Mouse (Mus musculus) myocyte (in vitro differentiated cells): ENCODE measurements around the gene Smagp.

Experiments
- CEBPB ChIP-seq: IDR thresholded peaks from 2 replicates; pipeline ENCODE4 v1.6.1; 2011; ENCODE audit warnings: mild to moderate bottlenecking, moderate library complexity; ENCODE audit not compliant: poor library complexity, insufficient read depth, severe bottlenecking
- E2F4 ChIP-seq: IDR thresholded peaks from one replicate; pipeline ENCODE4 v1.6.1; 2011; ENCODE audit warnings: mild to moderate bottlenecking, control low read depth, moderate library complexity; ENCODE audit not compliant: insufficient read depth
- MAX ChIP-seq: IDR thresholded peaks from one replicate; pipeline ENCODE4 v1.6.1; 2011; ENCODE audit warnings: low read depth, mild to moderate bottlenecking, control low read depth
- MYOD1 ChIP-seq, 3 experiments: IDR thresholded peaks; one replicate each; pipeline ENCODE4 v1.6.1; 2011; ENCODE audit warnings: control low read depth in 2 of 3, low read depth in 2 of 3, mild to moderate bottlenecking in 2 of 3, moderate library complexity in 1 of 3; ENCODE audit not compliant: insufficient read length in 2 of 3, control insufficient read depth in 1 of 3
- MYOG ChIP-seq, 3 experiments: IDR thresholded peaks; one replicate each; pipeline ENCODE4 v1.6.1; 2011; ENCODE audit warnings: control low read depth in 2 of 3, low read depth in 2 of 3, mild to moderate bottlenecking in 2 of 3; ENCODE audit not compliant: insufficient read length in 2 of 3, control insufficient read depth in 1 of 3, insufficient read depth in 1 of 3
- POLR2A ChIP-seq: IDR thresholded peaks from one replicate; pipeline ENCODE4 v1.6.1; 2011; ENCODE audit warnings: low read depth, mild to moderate bottlenecking, control low read depth, moderate library complexity; ENCODE audit not compliant: insufficient read length
- POLR2AphosphoS2 ChIP-seq: IDR thresholded peaks from one replicate; pipeline ENCODE4 v1.6.1; 2011; ENCODE audit warnings: low read depth, control low read depth; ENCODE audit not compliant: insufficient read length
- REST ChIP-seq: IDR thresholded peaks from one replicate; pipeline ENCODE4 v1.6.1; 2011; ENCODE audit warnings: mild to moderate bottlenecking, control low read depth, moderate library complexity; ENCODE audit not compliant: insufficient read depth, insufficient read length
- SRF ChIP-seq: IDR thresholded peaks from one replicate; pipeline ENCODE4 v1.6.1; 2011; ENCODE audit warnings: low read depth; ENCODE audit not compliant: control insufficient read depth, insufficient read length
- TCF12 ChIP-seq: IDR thresholded peaks from one replicate; pipeline ENCODE4 v1.6.1; 2011; ENCODE audit warnings: mild to moderate bottlenecking, control low read depth; ENCODE audit not compliant: poor library complexity, insufficient read depth, severe bottlenecking
- TCF3 ChIP-seq: IDR thresholded peaks from one replicate; pipeline ENCODE4 v1.6.1; 2011; ENCODE audit warnings: low read depth, control low read depth; ENCODE audit not compliant: insufficient read length
- USF1 ChIP-seq: IDR thresholded peaks from one replicate; pipeline ENCODE4 v1.6.1; 2011; ENCODE audit warnings: low read depth, mild to moderate bottlenecking, control low read depth, moderate library complexity

DNA sequence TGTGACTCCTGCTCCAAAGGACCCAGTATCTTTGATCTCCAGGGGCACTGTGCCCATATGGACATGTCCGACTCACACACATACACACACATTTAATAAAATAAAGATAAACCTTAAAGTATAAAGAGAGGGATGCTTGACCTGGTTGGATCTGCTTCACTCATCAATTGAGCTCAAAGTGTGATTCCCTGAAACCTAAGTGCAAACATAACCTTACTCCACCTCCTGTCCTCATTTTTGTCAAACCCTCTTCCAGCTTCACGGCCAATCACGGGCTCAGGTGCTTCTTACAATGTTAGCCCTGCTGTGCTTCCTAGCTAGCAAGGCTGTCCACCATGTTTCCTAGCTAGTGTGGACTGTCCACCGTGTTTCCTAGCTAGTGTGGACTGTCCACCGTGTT lies 18.5 kb upstream of the Smagp start:
- no peak for TF ChIP-seq MAX
- no peak for TF ChIP-seq MYOD1 (IDR thresholded peaks at IDR 0.05; ENCODE audit: control insufficient read depth in 1 of 3, insufficient read length in 2 of 3, low read depth in 2 of 3)
- TF ChIP-seq USF1: no peak
- no peak for TF ChIP-seq POLR2A
- TF ChIP-seq E2F4: no peak
- no peak for TF ChIP-seq TCF3
- no peak for TF ChIP-seq TCF12
- no peak for TF ChIP-seq CEBPB
- no peak for TF ChIP-seq POLR2AphosphoS2
- TF ChIP-seq MYOG (IDR thresholded peaks at IDR 0.05; ENCODE audit: control insufficient read depth in 1 of 3, insufficient read depth in 1 of 3, insufficient read length in 2 of 3, low read depth in 2 of 3): no peak
- no peak for TF ChIP-seq REST
- TF ChIP-seq SRF: no peak
